Comparison of ENCODE assay signal across 7 mouse cellular contexts in genomic region chr1:152687733-152688181, GRCm38 (mm10).
DNase-seq lines count a peak whose midpoint lies in the region; ATAC-seq and TF ChIP-seq lines count a peak whose summit lies in the region.

No protein-coding gene starts in this region.

- intact Hi-C loops in left cerebral cortex, adult 2 months (cut with DNase I) = no loop called here

- H3K9me3 ChIP-seq in lung, embryonic 16.5 days (ENCODE audit: control insufficient read depth, low read length) = no peaks in the 10 kb centered on the region
- H3K9me3 ChIP-seq in forebrain, embryonic 16.5 days (ENCODE audit: control insufficient read depth, low read length) = no peaks in the 10 kb centered on the region
- no peaks in the 10 kb centered on the region for H3K9me3 ChIP-seq in limb, embryonic 12.5 days
- H3K9me3 ChIP-seq in stomach, embryonic 16.5 days (replicated peaks; ENCODE audit: control insufficient read depth, low read length) = no peaks in the 10 kb centered on the region

- DNase-seq in lung, postnatal 14 days = no peak
- no peak for DNase-seq in left cerebral cortex, adult 2 months (ENCODE audit: extremely low spot score in 1 of 2, low spot score in 2 of 2)
- DNase-seq in embryo, embryonic 11 days = no peak

- H3K27ac ChIP-seq in lung, embryonic 16.5 days (ENCODE audit: low read length) = peak overlapping the region; percentile 80
- peak overlapping the region; percentile 1; the same call in 1 of the 2 replicates for H3K27ac ChIP-seq in forebrain, embryonic 16.5 days (ENCODE audit: low read length)
- H3K27ac ChIP-seq in limb, embryonic 12.5 days = peak overlapping the region; percentile 81
- H3K27ac ChIP-seq in stomach, embryonic 16.5 days (ENCODE audit: low read length) = peak overlapping the region; percentile 35
- no peak overlapping the region for H3K27ac ChIP-seq in left cerebral cortex, adult 2 months

- peak overlapping the region; percentile 37; the same call in 1 of the 2 replicates for H3K4me2 ChIP-seq in lung, embryonic 16.5 days (ENCODE audit: low read depth, low read length)
- H3K4me2 ChIP-seq in forebrain, embryonic 16.5 days (ENCODE audit: low read length) = no peak overlapping the region
- H3K4me2 ChIP-seq in limb, embryonic 12.5 days = peak overlapping the region; percentile 27
- no peak overlapping the region for H3K4me2 ChIP-seq in stomach, embryonic 16.5 days (ENCODE audit: low read depth, low read length)

- no peak for ATAC-seq in lung, embryonic 16.5 days (ENCODE audit: low read depth)
- peak; percentile 70 for ATAC-seq in forebrain, embryonic 16.5 days
- ATAC-seq in limb, embryonic 12.5 days (ENCODE audit: insufficient number of reproducible peaks, insufficient read depth, low FRiP score, low TSS enrichment, low read depth) = no peak
- ATAC-seq in stomach, embryonic 16.5 days (ENCODE audit: insufficient read depth, low FRiP score) = no peak

- WGBS in lung, embryonic 16.5 days = 15% methylated on average over 8 of the region's 8 CpGs
- 6% methylated on average over 8 of the region's 8 CpGs for WGBS in forebrain, embryonic 16.5 days
- 8% methylated on average over 8 of the region's 8 CpGs for WGBS in limb, embryonic 12.5 days
- WGBS in stomach, embryonic 16.5 days = 18% methylated on average over 8 of the region's 8 CpGs

- peak overlapping the region; percentile 12; the same call in 1 of the 2 replicates for H3K9ac ChIP-seq in lung, embryonic 16.5 days (ENCODE audit: low read length)
- no peak overlapping the region for H3K9ac ChIP-seq in forebrain, embryonic 16.5 days (replicated peaks; ENCODE audit: low read depth, low read length)
- H3K9ac ChIP-seq in limb, embryonic 12.5 days (replicated peaks) = no peak overlapping the region
- H3K9ac ChIP-seq in stomach, embryonic 16.5 days (ENCODE audit: low read length) = no peak overlapping the region; the same call in 1 of the 2 replicates

- TF ChIP-seq CTCF in left cerebral cortex, adult 2 months (IDR thresholded peaks at IDR 0.05) = no peak

- H3K4me3 ChIP-seq in lung, embryonic 16.5 days (ENCODE audit: low read length) = no peak overlapping the region
- no peak overlapping the region for H3K4me3 ChIP-seq in forebrain, embryonic 16.5 days (replicated peaks; ENCODE audit: low read length)
- H3K4me3 ChIP-seq in limb, embryonic 12.5 days (replicated peaks) = no peak overlapping the region
- H3K4me3 ChIP-seq in stomach, embryonic 16.5 days (replicated peaks; ENCODE audit: low read length) = no peak overlapping the region
- H3K4me3 ChIP-seq in left cerebral cortex, adult 2 months = no peak overlapping the region

- peaks cover 44% of the 10 kb centered on the region for H3K4me1 ChIP-seq in lung, embryonic 16.5 days (replicated peaks; ENCODE audit: control insufficient read depth, insufficient read depth, low read length)
- peaks cover 15% of the 10 kb centered on the region for H3K4me1 ChIP-seq in forebrain, embryonic 16.5 days (replicated peaks; ENCODE audit: control insufficient read depth, insufficient read depth, low read length)
- H3K4me1 ChIP-seq in limb, embryonic 12.5 days (replicated peaks) = peaks cover 43% of the 10 kb centered on the region
- H3K4me1 ChIP-seq in stomach, embryonic 16.5 days (ENCODE audit: control insufficient read depth, insufficient read depth, low read length) = peaks cover 14% of the 10 kb centered on the region

- H3K36me3 ChIP-seq in lung, embryonic 16.5 days (ENCODE audit: control insufficient read depth, insufficient read depth, low read length) = no peaks in the 10 kb centered on the region
- no peaks in the 10 kb centered on the region for H3K36me3 ChIP-seq in forebrain, embryonic 16.5 days (ENCODE audit: control insufficient read depth, insufficient read depth)
- no peaks in the 10 kb centered on the region for H3K36me3 ChIP-seq in limb, embryonic 12.5 days
- H3K36me3 ChIP-seq in stomach, embryonic 16.5 days (ENCODE audit: control insufficient read depth, insufficient read depth, low read length) = no peaks in the 10 kb centered on the region

- H3K27me3 ChIP-seq in lung, embryonic 16.5 days (ENCODE audit: control insufficient read depth, insufficient read depth, low read depth, low read length) = no peaks in the 10 kb centered on the region
- H3K27me3 ChIP-seq in forebrain, embryonic 16.5 days (replicated peaks; ENCODE audit: control insufficient read depth, insufficient read depth, low read length) = no peaks in the 10 kb centered on the region
- H3K27me3 ChIP-seq in limb, embryonic 12.5 days = no peaks in the 10 kb centered on the region
- no peaks in the 10 kb centered on the region for H3K27me3 ChIP-seq in stomach, embryonic 16.5 days (ENCODE audit: control insufficient read depth, insufficient read depth, low read length)

Comparison
In these comparisons a context has a peak if more than half of its experiments do, and no peak if none do; other contexts are left out.
1. H3K4me2 ChIP-seq: peak in lung, embryonic 16.5 days (single experiment) and limb, embryonic 12.5 days (single experiment); none in forebrain, embryonic 16.5 days (single experiment) and stomach, embryonic 16.5 days (single experiment).